Mouse (Mus musculus) layer of hippocampus, adult 2 months (tissue): ENCODE measurements around the gene Mapkbp1. TPM values are rescaled to one million over a fixed set of nuclear protein-coding genes. Genes with fewer than 3 reads are reported as not detected.

ENCODE experiments used
- DNase-seq, 2 experiments: peaks; one replicate each; pipeline ENCODE4 v3.0.0; 2022; ENCODE audit warnings: low spot score in 2 of 2
- H3K27ac ChIP-seq: fragments of 200-600 bp; 2 replicates; pipeline ENCODE4 v1.8.1; 2022
- H3K4me3 ChIP-seq: fragments of 200-600 bp; 2 replicates; pipeline ENCODE4 v1.8.1; 2022; ENCODE audit warnings: mild to moderate bottlenecking
- CTCF ChIP-seq: fragments of 200-600 bp; conservative IDR thresholded peaks from 2 replicates; pipeline ENCODE4 v1.8.1; 2022; ENCODE audit warnings: antibody characterized with exemption, mild to moderate bottlenecking, moderate library complexity
- total RNA-seq, 2 experiments: library from RNA; stranded (reverse); gene quantifications; 2 replicates each; pipeline ENCODE4 v1.2.3; 2021

The Mapkbp1 gene
- total RNA-seq, 2 experiments from 2014 or later, result 43.7 to 45.6 TPM

- TF ChIP-seq CTCF, result no peak
- H3K4me3 ChIP-seq, result no peak overlapping the region
- no peak overlapping the region for H3K27ac ChIP-seq
Measured at GRCm38 (mm10) chr2:120044676-120045075, 72.2 kb downstream of the Mapkbp1 start.

GRCm38 (mm10) chr2:120046486-120047310 is 74.2 kb downstream of the Mapkbp1 start:
- H3K27ac ChIP-seq, result no peak overlapping the region
- DNase-seq, result peak; percentile 27 to 43
- no peak for TF ChIP-seq CTCF
- no peak overlapping the region for H3K4me3 ChIP-seq

More at GRCm38 (mm10) chr2:120044676-120045075, 72.2 kb downstream of the Mapkbp1 start:
- DNase-seq, result no peak

GRCm38 (mm10) chr2:120048173-120048572 is 75.7 kb downstream of the Mapkbp1 start:
- TF ChIP-seq CTCF, result no peak
- DNase-seq, result no peak
- H3K4me3 ChIP-seq, result no peak overlapping the region
- no peak overlapping the region for H3K27ac ChIP-seq

- Histone ChIP-seq H3K27ac (no peak overlapping the region), H3K4me3 (no peak overlapping the region)
- DNase-seq, result no peak
- peak; percentile 69 for TF ChIP-seq CTCF
Measured at GRCm38 (mm10) chr2:120049632-120050274, 77.3 kb downstream of the Mapkbp1 start.

- TF ChIP-seq CTCF, result no peak
- Histone ChIP-seq H3K4me3 (no peak overlapping the region), H3K27ac (no peak overlapping the region)
- DNase-seq, result no peak
Measured at GRCm38 (mm10) chr2:120051405-120051804, 78.9 kb downstream of the Mapkbp1 start.

GRCm38 (mm10) chr2:120054771-120055552 is 82.5 kb downstream of the Mapkbp1 start:
- DNase-seq, result no peak
- no peak overlapping the region for H3K4me3 ChIP-seq
- H3K27ac ChIP-seq, result no peak overlapping the region
- TF ChIP-seq CTCF, result no peak

- H3K4me3 ChIP-seq, result no peak overlapping the region
Measured at GRCm38 (mm10) chr2:120055923-120056322, 83.4 kb downstream of the Mapkbp1 start.

GRCm38 (mm10) chr2:120058818-120059217 is 86.3 kb downstream of the Mapkbp1 start:
- H3K4me3 ChIP-seq, result no peak overlapping the region
- TF ChIP-seq CTCF, result no peak
- no peak overlapping the region for H3K27ac ChIP-seq
- no peak for DNase-seq

More at GRCm38 (mm10) chr2:120055923-120056322, 83.4 kb downstream of the Mapkbp1 start:
- TF ChIP-seq CTCF, result no peak
- DNase-seq, result no peak
- H3K27ac ChIP-seq, result no peak overlapping the region

- H3K4me3 ChIP-seq, result no peak overlapping the region
- no peak overlapping the region for H3K27ac ChIP-seq
- DNase-seq, result no peak
- TF ChIP-seq CTCF, result no peak
Measured at GRCm38 (mm10) chr2:120059466-120059865, 87.0 kb downstream of the Mapkbp1 start.

- no peak for DNase-seq
- H3K4me3 ChIP-seq, result no peak overlapping the region
- no peak overlapping the region for H3K27ac ChIP-seq
- TF ChIP-seq CTCF, result no peak
Measured at GRCm38 (mm10) chr2:120060190-120060589, 87.7 kb downstream of the Mapkbp1 start.

GRCm38 (mm10) chr2:120060651-120061050 is 88.2 kb downstream of the Mapkbp1 start:
- TF ChIP-seq CTCF, result no peak
- Histone ChIP-seq H3K4me3 (no peak overlapping the region), H3K27ac (no peak overlapping the region)
- DNase-seq, result no peak

GRCm38 (mm10) chr2:120062248-120062647 is 89.7 kb downstream of the Mapkbp1 start:
- Histone ChIP-seq H3K27ac (no peak overlapping the region), H3K4me3 (no peak overlapping the region)
- DNase-seq, result no peak
- TF ChIP-seq CTCF, result no peak

GRCm38 (mm10) chr2:120064639-120065038 is 92.1 kb downstream of the Mapkbp1 start:
- peak; percentile 59 for TF ChIP-seq CTCF
- H3K4me3 ChIP-seq, result no peak overlapping the region
- no peak overlapping the region for H3K27ac ChIP-seq
- no peak for DNase-seq
